Mouse (Mus musculus) thymus, adult 2 months (tissue): ENCODE data around the gene Acad9. TPM values are rescaled to one million over a fixed set of nuclear protein-coding genes. Genes with fewer than 3 reads are reported as not detected.

ENCODE experiments used
- DNase-seq: peaks from one replicate; pipeline ENCODE4 v3.0.0; 2021
- H3K27ac ChIP-seq: fragments of 200-500 bp; 2 replicates; pipeline ENCODE4 v1.5.1; 2012; ENCODE audit warnings: low read length, control low read depth; ENCODE audit not compliant: control insufficient read depth, insufficient read depth
- H3K27me3 ChIP-seq: fragments of 200-500 bp; 2 replicates; pipeline ENCODE4 v1.6.1; 2012; ENCODE audit warnings: mild to moderate bottlenecking, low read length, moderate library complexity, mixed read lengths; ENCODE audit not compliant: control insufficient read depth, insufficient read depth
- H3K36me3 ChIP-seq: fragments of 200-500 bp; 2 replicates; pipeline ENCODE4 v1.6.1; 2012; ENCODE audit warnings: mild to moderate bottlenecking, low read length, moderate library complexity; ENCODE audit not compliant: control insufficient read depth, insufficient read depth
- H3K4me1 ChIP-seq: fragments of 200-500 bp; replicated peaks from 2 replicates; pipeline ENCODE4 v1.6.1; 2012; ENCODE audit warnings: low read length; ENCODE audit not compliant: control insufficient read depth, insufficient read depth
- H3K4me3 ChIP-seq: fragments of 200-500 bp; 2 replicates; pipeline ENCODE4 v1.5.1; 2012; ENCODE audit warnings: mild to moderate bottlenecking, low read length, control low read depth, moderate library complexity; ENCODE audit not compliant: control insufficient read depth, insufficient read depth
- CTCF ChIP-seq: fragments of 200-500 bp; IDR thresholded peaks from 2 replicates; pipeline ENCODE4 v1.5.1; 2012; ENCODE audit warnings: mild to moderate bottlenecking, control low read depth, low read length, moderate library complexity, borderline replicate concordance; ENCODE audit not compliant: control insufficient read depth, poor library complexity, insufficient read depth; ENCODE audit errors: extremely low read depth
- POLR2A ChIP-seq: fragments of 200-500 bp; IDR thresholded peaks from 2 replicates; pipeline ENCODE4 v1.6.1; 2012; ENCODE audit warnings: mild to moderate bottlenecking, low read length, control low read depth, moderate library complexity; ENCODE audit not compliant: control insufficient read depth, poor library complexity, insufficient read depth; ENCODE audit errors: extremely low read depth
- WGBS: fragments of 180-500 bp; shearing (Covaris S2); methylation state at CpG from one replicate; pipeline ENCODE4 v1.1.7; 2018; 5-methylcytosine and 5-hydroxymethylcytosine counted together
- polyA plus RNA-seq: library from polyadenylated mRNA; depleted of rRNA; stranded (reverse); fragments of >200 nt; gene quantifications from 2 replicates; pipeline ENCODE4 v1.2.3, GENCODE M21; 2012

The Acad9 gene
- polyA plus RNA-seq, 1 experiment = 20.8 TPM

DNA sequence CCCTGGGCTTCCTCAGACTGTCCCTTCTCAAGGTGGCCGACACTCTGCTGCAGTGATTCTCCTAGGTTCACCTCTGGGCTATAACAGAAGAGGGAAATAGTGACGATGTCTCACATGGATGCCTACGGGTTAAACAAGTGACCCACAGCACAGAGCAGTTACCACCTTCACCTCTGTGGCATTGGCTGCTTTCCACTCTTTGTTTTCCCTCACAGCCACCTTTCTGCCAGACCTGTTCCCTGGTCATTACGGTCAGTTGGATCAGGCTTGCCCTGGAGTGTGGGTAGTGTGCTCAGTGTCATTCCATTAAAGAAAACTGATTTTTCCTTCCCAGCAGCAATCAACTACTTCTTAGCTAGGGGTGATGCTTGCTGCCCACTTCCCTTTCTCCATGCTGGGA, 17.1 kb downstream of the Acad9 start:
- H3K36me3 ChIP-seq = peaks cover 20% of the 10 kb centered on the region
- WGBS = 98% methylated on average over 4 of the region's 4 CpGs

GRCm38 (mm10) chr3:36083381-36083780, 17.6 kb downstream of the Acad9 start:
- DNase-seq = no peak

More for the DNA sequence above, 17.1 kb downstream of the Acad9 start:
- Histone ChIP-seq H3K27me3 (no peaks in the 10 kb centered on the region), H3K4me3 (no peak overlapping the region), H3K4me1 (no peaks in the 10 kb centered on the region), H3K27ac (no peak overlapping the region)
- TF ChIP-seq CTCF (no peak), POLR2A (no peak)
- DNase-seq = no peak

DNA sequence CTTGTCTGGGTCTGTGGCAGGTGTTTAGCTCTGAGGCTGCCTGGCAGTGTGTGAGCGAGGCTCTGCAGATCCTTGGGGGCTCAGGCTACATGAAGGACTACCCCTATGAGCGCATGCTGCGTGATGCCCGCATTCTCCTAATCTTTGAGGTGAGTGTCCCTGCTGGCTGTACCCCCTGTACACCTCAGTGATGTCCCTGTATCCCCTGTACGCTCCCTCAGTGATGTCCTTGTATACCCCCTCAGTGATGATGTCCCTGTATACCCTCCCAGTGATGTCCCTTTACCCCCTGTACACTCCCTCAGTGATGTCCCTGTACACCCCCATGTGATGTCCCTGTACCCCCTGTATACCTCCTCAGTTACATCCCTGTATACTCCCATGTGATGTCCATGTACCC, 19.6 kb downstream of the Acad9 start:
- Histone ChIP-seq H3K27me3 (no peaks in the 10 kb centered on the region), H3K4me3 (no peak overlapping the region), H3K36me3 (peaks cover 31% of the 10 kb centered on the region), H3K4me1 (no peaks in the 10 kb centered on the region), H3K27ac (no peak overlapping the region)
- TF ChIP-seq CTCF (no peak), POLR2A (no peak)
- 99% methylated on average over 5 of the region's 5 CpGs for WGBS
- no peak for DNase-seq

More at GRCm38 (mm10) chr3:36083381-36083780, 17.6 kb downstream of the Acad9 start:
- Histone ChIP-seq H3K4me3 (no peak overlapping the region), H3K36me3 (peaks cover 24% of the 10 kb centered on the region), H3K4me1 (no peaks in the 10 kb centered on the region), H3K27ac (no peak overlapping the region), H3K27me3 (no peaks in the 10 kb centered on the region)
- TF ChIP-seq CTCF (no peak), POLR2A (no peak)
- WGBS = 99% methylated on average over 7 of the region's 7 CpGs

GRCm38 (mm10) chr3:36087591-36087990, 21.8 kb downstream of the Acad9 start:
- 92% methylated on average over 9 of the region's 9 CpGs for WGBS
- Histone ChIP-seq H3K36me3 (peaks cover 26% of the 10 kb centered on the region), H3K27ac (no peak overlapping the region), H3K27me3 (no peaks in the 10 kb centered on the region), H3K4me3 (no peak overlapping the region), H3K4me1 (no peaks in the 10 kb centered on the region)
- no peak for DNase-seq
- TF ChIP-seq POLR2A = no peak
- TF ChIP-seq CTCF = no peak

DNA sequence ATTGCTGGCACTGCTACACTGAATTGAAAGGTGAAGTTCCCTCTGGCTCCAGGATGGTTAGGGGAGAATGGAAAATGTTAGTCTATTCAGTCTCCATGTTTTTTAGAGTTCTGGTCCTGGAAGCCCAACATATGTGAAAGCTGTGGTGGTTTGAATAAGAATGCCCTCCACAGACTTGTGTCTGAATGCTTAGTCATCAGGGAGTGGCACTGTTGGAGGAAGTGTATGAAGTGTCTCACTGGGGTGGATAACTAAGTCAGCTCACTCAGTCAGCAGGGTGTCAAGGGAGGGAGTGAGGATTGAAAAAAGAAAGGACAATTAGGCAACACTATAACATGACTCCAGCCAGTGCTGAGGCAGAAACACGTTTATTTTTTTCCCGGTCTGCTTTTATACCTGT, 29.6 kb downstream of the Acad9 start:
- H3K27ac ChIP-seq = no peak overlapping the region
- TF ChIP-seq CTCF (no peak), POLR2A (no peak)
- no peak for DNase-seq
- H3K27me3 ChIP-seq = no peaks in the 10 kb centered on the region
- WGBS = 94% methylated on average over 2 of the region's 2 CpGs
- H3K4me3 ChIP-seq = no peak overlapping the region
- no peaks in the 10 kb centered on the region for H3K4me1 ChIP-seq
- H3K36me3 ChIP-seq = no peaks in the 10 kb centered on the region

- H3K27ac ChIP-seq = no peak overlapping the region
- no peak for DNase-seq
- H3K27me3 ChIP-seq = no peaks in the 10 kb centered on the region
- WGBS = 84% methylated on average over 4 of the region's 4 CpGs
- TF ChIP-seq POLR2A (no peak), CTCF (no peak)
- no peaks in the 10 kb centered on the region for H3K36me3 ChIP-seq
- H3K4me3 ChIP-seq = no peak overlapping the region
- H3K4me1 ChIP-seq = no peaks in the 10 kb centered on the region
These were observed 50.3 kb downstream of the Acad9 start for GRCm38 (mm10) chr3:36116076-36116475.
